Mouse (Mus musculus) forelimb bud, embryonic 11.5 days (tissue): ENCODE measurements around the gene Lgi1.

Experiments used
- DNase-seq: peaks from one replicate; pipeline ENCODE4 v3.0.0-alpha.2; 2012; ENCODE audit warnings: low read depth, low spot score

The Lgi1 gene

GRCm38 (mm10) chr19:38325854-38326253 lies 61.5 kb downstream of the Lgi1 start:
- DNase-seq: no peak

- no peak for DNase-seq
Measured at GRCm38 (mm10) chr19:38327002-38327401, 62.7 kb downstream of the Lgi1 start.

GRCm38 (mm10) chr19:38328010-38328409 lies 63.7 kb downstream of the Lgi1 start:
- no peak for DNase-seq

- no peak for DNase-seq
Measured at GRCm38 (mm10) chr19:38329257-38329656, 64.9 kb downstream of the Lgi1 start.

GRCm38 (mm10) chr19:38331072-38331471 lies 66.7 kb downstream of the Lgi1 start:
- DNase-seq: no peak

GRCm38 (mm10) chr19:38332245-38332644 lies 67.9 kb downstream of the Lgi1 start:
- no peak for DNase-seq

- DNase-seq: no peak
Measured at GRCm38 (mm10) chr19:38332820-38333219, 68.5 kb downstream of the Lgi1 start.

GRCm38 (mm10) chr19:38336553-38336952 lies 72.2 kb downstream of the Lgi1 start:
- no peak for DNase-seq

- DNase-seq: no peak
Measured at GRCm38 (mm10) chr19:38337332-38337731, 73.0 kb downstream of the Lgi1 start.

- DNase-seq: no peak
Measured at GRCm38 (mm10) chr19:38339734-38340133, 75.4 kb downstream of the Lgi1 start.

- DNase-seq: no peak
Measured at GRCm38 (mm10) chr19:38343246-38343645, 78.9 kb downstream of the Lgi1 start.

GRCm38 (mm10) chr19:38348271-38349012 lies 84.1 kb downstream of the Lgi1 start:
- no peak for DNase-seq

- DNase-seq: no peak
Measured at GRCm38 (mm10) chr19:38349013-38349341, 84.6 kb downstream of the Lgi1 start.

- no peak for DNase-seq
Measured at GRCm38 (mm10) chr19:38351202-38351601, 86.9 kb downstream of the Lgi1 start.

- no peak for DNase-seq
Measured at GRCm38 (mm10) chr19:38351728-38352127, 87.4 kb downstream of the Lgi1 start.

- peak; percentile 78 for DNase-seq
Measured at GRCm38 (mm10) chr19:38352495-38353130, 88.3 kb downstream of the Lgi1 start.

- no peak for DNase-seq
Measured at GRCm38 (mm10) chr19:38354279-38354678, 89.9 kb downstream of the Lgi1 start.

- no peak for DNase-seq
Measured at GRCm38 (mm10) chr19:38354819-38355360, 90.6 kb downstream of the Lgi1 start.

GRCm38 (mm10) chr19:38356211-38356828 lies 92.0 kb downstream of the Lgi1 start:
- no peak for DNase-seq

GRCm38 (mm10) chr19:38357956-38358623 lies 93.8 kb downstream of the Lgi1 start:
- DNase-seq: peak; percentile 38

- no peak for DNase-seq
Measured at GRCm38 (mm10) chr19:38359287-38359686, 95.0 kb downstream of the Lgi1 start.
